Mouse (Mus musculus): ENCODE results near the gene Mob3c.

The Mob3c gene

GRCm38 (mm10) chr4:115882195-115882594, 54.3 kb downstream of the Mob3c start:
- DNase-seq: no peak

DNA sequence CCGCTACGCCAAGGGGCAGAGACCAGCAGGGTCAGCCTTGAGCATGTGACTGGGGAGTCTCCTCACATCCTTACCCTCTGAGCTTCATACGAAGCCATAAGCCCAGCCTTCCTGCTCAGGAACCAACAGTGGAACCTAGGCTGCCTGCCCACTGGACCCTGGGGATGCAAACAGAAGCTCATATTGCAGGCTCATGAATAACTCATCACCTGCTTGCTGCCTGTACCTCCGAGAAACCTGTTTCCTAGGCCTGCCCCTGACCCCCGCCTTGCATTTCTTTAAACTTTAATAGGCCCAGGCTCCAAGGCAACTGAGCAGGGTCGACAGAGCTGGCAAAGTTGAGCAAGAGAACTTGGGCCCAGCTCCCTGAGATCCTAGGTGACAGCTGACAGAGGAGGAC, 56.1 kb downstream of the Mob3c start, which contains the start of gene Kncn:
TSS of gene Kncn (plus strand) at position 379 of the 400 bp plus-strand sequence.
- no peak for DNase-seq
